8 mouse cellular contexts compared by ENCODE assay signal in genomic region chr8:11008842-11009420, GRCm38 (mm10). TPM values are rescaled to one million over a fixed set of nuclear protein-coding genes. Genes with fewer than 3 reads are reported as not detected.
DNase-seq lines count a peak whose midpoint lies in the region; ATAC-seq and TF ChIP-seq lines count a peak whose summit lies in the region.

No protein-coding gene starts in this region.

- peak overlapping the region; percentile 74 for H3K4me3 ChIP-seq in lung, embryonic 14.5 days (ENCODE audit: low read depth, low read length)
- peak overlapping the region; percentile 88 for H3K4me3 ChIP-seq in olfactory bulb, adult 2 months (ENCODE audit: insufficient read depth, low read depth, low read length)

- peak overlapping the region; percentile 93 for H3K4me2 ChIP-seq in lung, embryonic 14.5 days

- peaks cover 17% of the 10 kb centered on the region for H3K4me1 ChIP-seq in lung, embryonic 14.5 days (ENCODE audit: insufficient read depth)
- peaks cover 46% of the 10 kb centered on the region for H3K4me1 ChIP-seq in olfactory bulb, adult 2 months (ENCODE audit: control insufficient read depth, insufficient read depth, low read length)

- under 1% methylated on average over 49 of the region's 73 CpGs for WGBS in lung, embryonic 14.5 days
- WGBS in olfactory bulb, adult 2 months: 1% methylated on average over 62 of the region's 73 CpGs

- DNase-seq in MN1 (ENCODE audit: low spot score): peak; percentile 99
- peak; percentile 96 for DNase-seq in cerebellum, adult 8-10 months
- DNase-seq in forelimb bud, embryonic 11.5 days (ENCODE audit: low read depth, low spot score): peak; percentile 93
- peak; percentile 97 to 99 for DNase-seq in layer of hippocampus, adult 8-10 months (ENCODE audit: low spot score in 2 of 2)
- peak; percentile 98 for DNase-seq in lung, embryonic 14.5 days
- DNase-seq in thymus, adult 18-20 months: peak; percentile 95 to 96

- no peaks in the 10 kb centered on the region for H3K27me3 ChIP-seq in lung, embryonic 14.5 days (ENCODE audit: insufficient read depth, low read length)

- peak overlapping the region; percentile 90 for H3K9ac ChIP-seq in lung, embryonic 14.5 days

- TF ChIP-seq CTCF in lung, embryonic 14.5 days (IDR thresholded peaks at IDR 0.05; ENCODE audit: low read depth): no peak
- no peak for TF ChIP-seq CTCF in olfactory bulb, adult 2 months (IDR thresholded peaks at IDR 0.05; ENCODE audit: insufficient read depth, low read depth, low read length)

- H3K27ac ChIP-seq in lung, embryonic 14.5 days (ENCODE audit: low read depth): peak overlapping the region; percentile 97
- H3K27ac ChIP-seq in olfactory bulb, adult 2 months (ENCODE audit: insufficient read depth, low read depth, low read length): peak overlapping the region; percentile 62

- no peaks in the 10 kb centered on the region for H3K9me3 ChIP-seq in lung, embryonic 14.5 days (ENCODE audit: low read depth, low read length)

- peak; percentile 85 to 88 for ATAC-seq in hematopoietic stem cell, adult 5-6 weeks (replicated peaks in 1 of 2; ENCODE audit: insufficient read depth in 1 of 2, low FRiP score in 2 of 2, low TSS enrichment in 1 of 2, low read depth in 1 of 2, poor library complexity in 2 of 2, severe bottlenecking in 2 of 2)
- peak; percentile 90 for ATAC-seq in lung, embryonic 14.5 days (ENCODE audit: insufficient read depth)

- peak; percentile 99 for TF ChIP-seq POLR2A in olfactory bulb, adult 2 months (IDR thresholded peaks at IDR 0.05; ENCODE audit: insufficient read depth, low read depth, low read length)

- H3K36me3 ChIP-seq in lung, embryonic 14.5 days (ENCODE audit: insufficient read depth): peaks cover 19% of the 10 kb centered on the region

RNA-seq across cellular contexts. Expression of gene Irs2, which starts 0.7 kb away (rescaled TPM):
- total RNA-seq in hematopoietic stem cell, adult 5-6 weeks (2017): 11.1 and 13.9 TPM in 2 replicates
- total RNA-seq in layer of hippocampus, adult 8-10 months (2022): 10 to 100 TPM; 54.1 to 72.4 (median 64.9) TPM
- 5.7 TPM in 2 replicates for polyA plus RNA-seq in lung, embryonic 14.5 days (2014; fragmentation: Nextera tagmentation; extraction: Ambion mirVana)
- polyA plus RNA-seq in olfactory bulb, adult 2 months (2012; ENCODE audit: insufficient read depth, insufficient read length, low replicate concordance, missing spikeins): not detected in 2 replicates

Comparison
In these comparisons a context has a peak if more than half of its experiments do, and no peak if none do; other contexts are left out.
1. Peak in every context shown above with its lines: DNase-seq, ATAC-seq, H3K4me3 ChIP-seq and H3K27ac ChIP-seq.